Mouse (Mus musculus) ES-E14 (cell line): ENCODE measurements at regions not wholly inside any gene's neighbourhood (a gene's known extent, or its start where the extent isn't known, plus 50 kb on each side); places are given as distances from the start of the nearest gene placed in this dataset.
"Not testable (repeated sequence)": the region's sequence is repeated elsewhere in the genome, so short reads cannot be mapped to it uniquely, and the experiment has no call there.

Experiments used
- DNase-seq: peaks from one replicate; pipeline ENCODE4 v3.0.0-alpha.2; 2013; ENCODE audit warnings: low read depth, low spot score
- H3K27ac ChIP-seq: 2 replicates; pipeline ENCODE4 v1.5.1; 2012; ENCODE audit warnings: low read depth, mild to moderate bottlenecking, low read length, moderate library complexity, mixed read lengths; ENCODE audit not compliant: poor library complexity, insufficient read depth, severe bottlenecking
- H3K36me3 ChIP-seq: 2 replicates; pipeline ENCODE4 v1.6.1; 2012; ENCODE audit warnings: mild to moderate bottlenecking, low read length, moderate library complexity, mixed read lengths; ENCODE audit not compliant: control insufficient read depth, poor library complexity, insufficient read depth, severe bottlenecking
- H3K4me1 ChIP-seq, 2 experiments: fragments of 150-350 bp in 1 of 2; sonication (generic) in 1 of 2; 2 replicates each; pipeline ENCODE4 v1.6.1; 2012; ENCODE audit warnings: low read length in 2 of 2, mild to moderate bottlenecking in 1 of 2, mixed read lengths in 1 of 2; ENCODE audit not compliant: control insufficient read depth in 2 of 2, insufficient read depth in 2 of 2, poor library complexity in 1 of 2
- H3K4me3 ChIP-seq, 2 experiments: fragments of 150-350 bp in 1 of 2; sonication (generic) in 1 of 2; 2 replicates each; pipeline ENCODE4 v1.5.1; 2012; ENCODE audit warnings: low read length in 2 of 2, low read depth in 1 of 2, mild to moderate bottlenecking in 1 of 2, mixed read lengths in 1 of 2; ENCODE audit not compliant: insufficient read depth in 1 of 2, poor library complexity in 1 of 2, severe bottlenecking in 1 of 2
- H3K9ac ChIP-seq: 2 replicates; pipeline ENCODE4 v1.6.1; 2012; ENCODE audit warnings: low read depth, mild to moderate bottlenecking, low read length, mixed read lengths; ENCODE audit not compliant: poor library complexity, insufficient read depth, severe bottlenecking
- H3K9me3 ChIP-seq: fragments of 150-350 bp; sonication (generic); 2 replicates; pipeline ENCODE4 v1.6.1; 2012; ENCODE audit warnings: low read depth, mild to moderate bottlenecking, low read length; ENCODE audit not compliant: control insufficient read depth, insufficient read depth
- CHD2 ChIP-seq: IDR thresholded peaks from 2 replicates; pipeline ENCODE4 v1.6.1; 2014; ENCODE audit warnings: mild to moderate bottlenecking, low read depth, low read length, inconsistent platforms
- HCFC1 ChIP-seq: IDR thresholded peaks from 2 replicates; pipeline ENCODE4 v1.6.1; 2012; ENCODE audit warnings: low read length, inconsistent platforms, borderline replicate concordance; ENCODE audit not compliant: insufficient read depth
- MAFK ChIP-seq: IDR thresholded peaks from 2 replicates; pipeline ENCODE4 v1.6.1; 2014; ENCODE audit warnings: mild to moderate bottlenecking, low read depth, low read length, inconsistent platforms; ENCODE audit not compliant: insufficient read depth
- ZC3H11A ChIP-seq: IDR thresholded peaks from 2 replicates; pipeline ENCODE4 v1.6.1; 2012; ENCODE audit warnings: low read depth, mild to moderate bottlenecking, inconsistent platforms, low read length, borderline replicate concordance
- ZNF384 ChIP-seq: IDR thresholded peaks from 2 replicates; pipeline ENCODE4 v1.6.1; 2012; ENCODE audit warnings: low read depth, low read length, inconsistent platforms
- in situ Hi-C, 2 experiments: fragments of 600-800 bp; cut with MboI; formaldehyde crosslinking; loops; one replicate each; pipeline ENCODE4 v1.15.1; 2025; ENCODE audit warnings: low sequenced_read_pairs in 2 of 2, inconsistent platforms in 1 of 2; ENCODE audit not compliant: unreplicated experiment in 2 of 2

DNA sequence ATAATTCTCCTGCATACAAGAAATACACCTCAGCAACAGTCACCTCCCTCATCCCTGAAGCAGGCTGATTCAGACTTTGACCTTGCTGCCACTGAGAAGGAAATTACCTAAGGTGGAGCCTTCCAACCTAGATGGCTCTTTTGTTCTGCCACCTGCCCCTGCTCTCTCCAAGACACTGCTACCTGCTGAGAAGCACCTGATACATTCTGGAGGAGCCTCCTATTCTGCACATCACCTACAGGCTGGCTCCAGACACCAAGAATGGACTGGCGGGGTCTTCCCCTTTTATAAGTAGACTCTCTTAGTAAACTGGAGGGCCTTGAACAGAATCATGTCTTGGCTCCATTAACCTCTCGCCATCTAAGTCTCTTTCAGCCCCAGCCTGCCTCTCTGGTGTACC lies 1149.5 kb upstream of the 2610301B20Rik start:
- in situ Hi-C loops, H3K36me3 ChIP-seq, H3K27ac ChIP-seq, H3K4me3 ChIP-seq, H3K9me3 ChIP-seq, H3K9ac ChIP-seq, H3K4me1 ChIP-seq: not testable (repeated sequence)
- DNase-seq, result peak; percentile 9

DNA sequence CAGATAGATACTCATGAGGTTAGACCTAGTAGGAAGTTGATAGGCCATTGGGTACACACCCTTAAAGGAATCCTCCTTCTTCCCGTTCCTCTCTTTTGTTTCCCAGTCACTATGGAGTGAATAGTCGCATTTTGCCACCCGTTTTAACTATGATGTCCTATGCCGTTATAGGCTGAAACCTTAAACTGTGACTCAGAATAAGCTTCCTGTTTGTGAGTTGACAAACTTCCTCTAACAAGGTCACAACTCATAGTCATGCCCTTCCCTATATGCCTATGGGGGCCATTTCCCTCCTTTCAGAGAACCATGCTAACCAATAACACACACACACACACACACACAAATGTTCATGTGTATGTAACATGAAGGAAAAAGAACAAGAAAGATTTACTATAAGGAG lies 1136.6 kb upstream of the 2610301B20Rik start:
- no peaks in the 10 kb centered on the region for H3K36me3 ChIP-seq
- no peaks in the 10 kb centered on the region for H3K4me1 ChIP-seq
- no peak overlapping the region for H3K9ac ChIP-seq
- H3K9me3 ChIP-seq, result no peaks in the 10 kb centered on the region
- in situ Hi-C loops, result no loop called here
- H3K4me3 ChIP-seq, result no peak overlapping the region
- DNase-seq, result no peak
- H3K27ac ChIP-seq, result no peak overlapping the region
- TF ChIP-seq MAFK (no peak), ZC3H11A (no peak), CHD2 (no peak), ZNF384 (no peak), HCFC1 (no peak)

DNA sequence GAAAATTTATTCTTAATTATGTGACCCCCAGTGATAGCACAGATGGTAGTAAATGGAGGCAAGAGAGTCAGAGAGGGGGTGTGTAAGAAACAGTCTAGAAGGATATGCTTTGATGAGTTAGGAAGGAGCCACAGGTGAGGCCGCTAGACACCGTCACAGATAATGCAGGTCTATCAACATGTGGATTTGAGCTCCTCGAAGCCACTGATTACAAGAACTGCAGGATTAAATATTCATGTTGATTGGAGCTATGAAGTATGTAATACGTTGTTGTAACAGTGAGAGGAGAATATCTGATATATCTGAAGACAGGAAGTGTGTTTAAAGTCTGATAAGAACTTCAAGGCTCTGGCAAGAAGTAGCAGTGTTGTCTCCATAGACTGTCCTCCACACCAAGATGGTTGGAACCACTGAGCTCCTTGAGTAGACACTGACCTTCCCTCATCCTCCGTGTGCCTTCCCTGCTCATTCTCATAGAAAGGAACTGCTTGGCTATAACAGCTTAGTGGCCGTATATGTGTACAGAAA lies 1126.8 kb upstream of the 2610301B20Rik start:
- Histone ChIP-seq H3K9ac (no peak overlapping the region), H3K4me3 (no peak overlapping the region), H3K9me3 (no peaks in the 10 kb centered on the region), H3K36me3 (no peaks in the 10 kb centered on the region), H3K27ac (no peak overlapping the region), H3K4me1 (no peaks in the 10 kb centered on the region)
- TF ChIP-seq ZC3H11A (no peak), HCFC1 (no peak), MAFK (no peak), CHD2 (no peak), ZNF384 (no peak)
- DNase-seq, result no peak
- in situ Hi-C loops, result no loop called here

DNA sequence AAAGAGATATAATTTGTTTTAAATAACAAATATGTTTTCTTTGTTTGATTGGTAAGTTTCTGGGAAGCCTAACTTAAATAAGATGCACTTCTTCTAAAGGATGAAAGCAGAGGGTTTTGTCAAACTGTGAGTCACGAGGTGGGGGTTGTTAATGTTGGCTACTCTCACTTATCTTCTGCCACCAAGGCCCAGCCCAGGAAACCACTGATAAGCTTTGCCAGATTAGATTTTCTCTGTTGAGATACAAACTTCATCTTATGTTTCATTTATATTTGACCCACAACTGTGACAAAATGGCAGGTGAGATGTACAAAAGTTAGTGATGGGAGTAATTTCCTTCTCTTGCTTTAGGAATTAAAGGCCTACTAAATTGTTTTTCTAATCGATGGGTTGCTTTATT lies 1126.2 kb upstream of the 2610301B20Rik start:
- no peak for TF ChIP-seq ZC3H11A
- TF ChIP-seq CHD2, result no peak
- TF ChIP-seq HCFC1, result no peak
- no peak for TF ChIP-seq ZNF384
- TF ChIP-seq MAFK, result no peak
- in situ Hi-C loops, result no loop called here
- Histone ChIP-seq H3K4me1 (no peaks in the 10 kb centered on the region), H3K4me3 (no peak overlapping the region), H3K36me3 (no peaks in the 10 kb centered on the region), H3K27ac (no peak overlapping the region), H3K9me3 (no peaks in the 10 kb centered on the region), H3K9ac (no peak overlapping the region)
- no peak for DNase-seq

DNA sequence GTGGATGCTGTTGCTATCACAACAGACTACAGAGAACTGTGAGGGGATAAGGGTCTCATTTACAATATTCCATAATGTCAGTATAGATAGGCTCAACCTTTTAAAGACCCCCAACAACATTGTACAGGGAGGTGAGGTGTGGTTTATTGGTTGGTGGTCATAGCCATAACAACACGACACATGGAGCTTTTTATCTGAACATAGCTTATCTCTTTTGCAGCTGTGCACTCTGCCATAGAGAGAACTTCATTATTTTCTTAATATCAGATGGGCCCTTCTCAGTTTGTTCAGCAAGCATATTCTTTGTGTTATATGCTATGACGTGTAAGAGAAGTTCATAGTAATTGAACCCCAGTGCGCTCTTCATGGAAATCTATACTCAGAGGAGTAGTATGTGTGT lies 1124.4 kb upstream of the 2610301B20Rik start:
- in situ Hi-C loops, result no loop called here
- DNase-seq, result no peak
- TF ChIP-seq MAFK (no peak), CHD2 (no peak), ZNF384 (no peak), ZC3H11A (no peak), HCFC1 (no peak)
- Histone ChIP-seq H3K36me3 (no peaks in the 10 kb centered on the region), H3K9ac (no peak overlapping the region), H3K4me3 (no peak overlapping the region), H3K27ac (no peak overlapping the region), H3K4me1 (no peaks in the 10 kb centered on the region), H3K9me3 (no peaks in the 10 kb centered on the region)
